Mouse (Mus musculus): Measurements from ENCODE around the gene Pnpla1. TPM values are rescaled to one million over a fixed set of nuclear protein-coding genes. Genes with fewer than 3 reads are reported as not detected.
"Not testable (repeated sequence)": the region's sequence is repeated elsewhere in the genome, so short reads cannot be mapped to it uniquely, and the experiment has no call there.

Pnpla1 gene
- polyA plus RNA-seq (2016; fragmentation: Nextera tagmentation; extraction: Ambion mirVana) = not detected in 2 replicates

DNA sequence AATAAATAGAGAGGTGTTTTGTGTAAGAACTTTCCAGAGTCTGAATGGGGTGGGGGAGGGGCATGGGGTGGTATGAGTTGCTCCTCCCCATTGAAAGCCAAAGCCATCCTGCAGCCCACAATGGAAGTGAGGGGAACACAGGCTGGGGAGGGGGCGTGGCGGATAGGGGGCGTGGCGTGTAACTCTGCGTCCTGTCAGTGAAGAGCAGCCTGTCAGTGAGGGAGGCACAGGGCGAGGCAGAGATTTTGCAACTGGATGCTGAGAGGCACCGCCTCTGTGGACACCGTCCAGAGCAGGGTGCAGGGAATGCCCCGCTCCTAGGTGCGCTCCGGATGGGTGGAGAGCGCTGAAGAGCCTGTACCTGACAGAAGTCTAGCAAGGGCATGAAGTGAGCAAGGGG is at the start of gene Pnpla1:
Gene Pnpla1 (plus strand): TSS at position 207 of the 400 bp plus-strand sequence.
- WGBS = 23% methylated on average over 12 of the region's 12 CpGs
- no peak for ATAC-seq (ENCODE audit: low FRiP score)

DNA sequence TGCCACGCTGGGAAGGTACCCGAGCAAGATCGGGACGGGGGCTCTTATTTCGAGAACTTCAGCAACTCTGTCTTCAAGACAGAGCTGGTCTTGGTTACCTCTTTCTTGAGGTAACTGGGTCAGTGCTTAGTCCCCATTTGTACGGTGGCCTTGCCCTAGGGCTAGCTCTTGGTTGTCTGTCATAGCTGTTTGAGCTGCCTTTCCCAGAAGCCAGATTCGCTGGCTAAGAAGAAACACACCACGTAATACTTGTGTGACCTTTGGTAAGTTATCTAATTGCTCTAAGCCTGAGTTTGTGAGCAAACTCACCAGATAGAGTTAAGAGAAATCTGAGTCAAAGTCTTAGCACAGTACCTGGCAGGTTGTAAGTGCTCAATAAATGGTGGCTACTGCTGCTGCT is 49.5 kb upstream of the Pnpla1 start:
- Histone ChIP-seq H3K9me3 (replicated peaks) (no peaks in the 10 kb centered on the region), H3K27ac (no peak overlapping the region)

More for the DNA sequence above, at the start of gene Pnpla1:
- H3K27ac ChIP-seq = no peak within 1 kb of the TSS
- no peak within 1 kb of the TSS for H3K4me3 ChIP-seq
- H3K9me3 ChIP-seq (replicated peaks) = peaks cover 12% of the 10 kb centered on the region
- no peak within 1 kb of the TSS for H3K4me2 ChIP-seq (replicated peaks)
- no peak within 1 kb of the TSS for H3K9ac ChIP-seq
- H3K36me3 ChIP-seq = no peaks in the 10 kb centered on the region
- no peaks in the 10 kb centered on the region for H3K27me3 ChIP-seq
- H3K4me1 ChIP-seq = no peaks in the 10 kb centered on the region

DNA sequence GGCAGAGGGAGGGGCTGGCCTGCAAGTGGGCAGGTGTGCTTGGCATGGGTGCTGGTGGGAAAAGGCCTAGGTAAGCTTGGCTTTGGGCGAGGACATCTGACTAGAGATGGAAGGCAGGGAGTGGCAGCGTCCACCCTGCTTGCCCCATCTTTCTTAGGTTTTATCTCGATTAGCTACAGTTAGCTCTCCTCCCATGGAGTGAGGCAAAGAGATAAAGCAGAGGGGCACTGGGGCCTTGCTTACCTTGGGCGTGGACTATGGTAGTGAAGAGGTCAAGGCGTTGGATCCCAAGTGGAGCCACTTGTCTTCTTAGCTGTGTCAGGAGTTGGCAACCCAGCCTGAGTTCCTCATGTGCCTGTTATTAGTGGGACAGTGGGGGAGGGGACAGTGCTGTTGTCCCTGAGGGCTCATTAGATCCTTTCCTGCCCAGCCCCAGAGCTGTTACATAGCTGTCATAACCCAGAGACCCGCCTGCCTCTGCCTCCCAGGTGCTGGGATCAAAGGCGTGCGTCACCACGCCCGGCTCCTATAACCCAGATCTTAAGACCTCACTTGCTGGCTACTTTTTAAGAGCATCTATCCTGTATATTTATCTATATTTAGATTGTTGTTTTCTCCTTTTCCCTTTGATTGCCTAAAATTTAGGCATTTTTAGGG is 48.9 kb upstream of the Pnpla1 start:
- Histone ChIP-seq H3K27me3 (no peaks in the 10 kb centered on the region), H3K9ac (no peak overlapping the region), H3K36me3 (peaks cover 73% of the 10 kb centered on the region), H3K4me2 (replicated peaks) (no peak overlapping the region), H3K4me3 (no peak overlapping the region), H3K27ac (no peak overlapping the region), H3K9me3 (replicated peaks) (no peaks in the 10 kb centered on the region), H3K4me1 (no peaks in the 10 kb centered on the region)
- ATAC-seq (ENCODE audit: low FRiP score) = no peak
- 93% methylated on average over 10 of the region's 10 CpGs for WGBS

More for the DNA sequence above, 49.5 kb upstream of the Pnpla1 start:
- Histone ChIP-seq H3K27me3 (no peaks in the 10 kb centered on the region), H3K4me2 (replicated peaks) (no peak overlapping the region), H3K9ac (no peak overlapping the region), H3K36me3 (peaks cover 69% of the 10 kb centered on the region), H3K4me1 (no peaks in the 10 kb centered on the region), H3K4me3 (no peak overlapping the region)
- ATAC-seq (ENCODE audit: low FRiP score) = no peak
- 96% methylated on average over 8 of the region's 8 CpGs for WGBS

DNA sequence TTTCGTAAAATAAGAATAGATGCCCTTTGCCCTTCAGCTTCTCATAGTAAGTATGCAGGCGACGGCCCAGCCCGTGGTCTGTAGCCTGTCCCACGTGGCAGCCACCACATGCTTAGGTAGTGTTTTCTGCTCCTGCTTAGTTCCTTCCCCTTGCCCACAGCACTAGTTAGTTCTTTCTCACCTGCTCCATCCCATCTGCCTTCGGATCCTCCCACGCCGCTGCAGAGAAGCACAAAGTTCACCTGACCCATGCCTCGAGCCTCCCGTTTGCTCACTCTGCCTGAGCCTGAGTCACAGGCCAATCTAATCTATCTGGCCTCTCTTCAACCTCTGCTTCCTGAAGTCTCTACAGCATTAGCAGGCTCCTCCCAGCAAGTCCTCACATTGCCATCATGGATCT is 45.9 kb upstream of the Pnpla1 start:
- no peak overlapping the region for H3K9ac ChIP-seq
- H3K36me3 ChIP-seq = peaks cover 81% of the 10 kb centered on the region
- H3K4me3 ChIP-seq = no peak overlapping the region
- no peak overlapping the region for H3K4me2 ChIP-seq (replicated peaks)
- H3K9me3 ChIP-seq (replicated peaks) = no peaks in the 10 kb centered on the region
- no peak overlapping the region for H3K27ac ChIP-seq
- no peaks in the 10 kb centered on the region for H3K27me3 ChIP-seq
- 96% methylated on average over 10 of the region's 10 CpGs for WGBS
- ATAC-seq (ENCODE audit: low FRiP score) = no peak
- no peaks in the 10 kb centered on the region for H3K4me1 ChIP-seq

DNA sequence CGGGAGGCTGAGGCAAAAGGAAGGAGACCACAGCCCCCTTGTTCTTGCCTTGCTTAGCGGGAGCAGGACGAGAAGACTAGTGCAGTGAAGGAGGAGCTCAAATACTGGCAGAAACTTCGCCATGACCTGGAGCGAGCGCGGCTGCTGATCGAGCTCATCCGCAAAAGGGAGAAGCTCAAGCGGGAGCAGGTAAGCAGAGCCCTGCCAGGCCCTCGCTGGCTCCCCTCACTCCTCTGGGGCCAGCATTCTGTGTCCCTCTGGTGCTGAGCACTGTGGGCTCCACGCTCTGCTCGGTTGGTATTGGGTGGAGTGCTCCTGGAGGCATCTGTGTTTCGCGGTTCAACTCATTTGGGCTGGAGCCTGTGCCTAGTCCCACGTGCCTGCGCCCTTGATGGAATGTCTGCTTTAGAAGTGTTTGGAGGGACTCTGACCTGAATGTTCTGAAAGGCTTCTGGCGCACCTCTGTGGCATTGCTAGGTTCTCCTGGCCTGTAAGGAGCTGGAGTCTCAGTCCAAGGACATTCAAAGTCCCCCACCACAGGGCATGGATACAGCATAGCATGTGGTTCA is 43.6 kb upstream of the Pnpla1 start:
- 92% methylated on average over 18 of the region's 18 CpGs for WGBS
- H3K4me3 ChIP-seq = no peak overlapping the region

DNA sequence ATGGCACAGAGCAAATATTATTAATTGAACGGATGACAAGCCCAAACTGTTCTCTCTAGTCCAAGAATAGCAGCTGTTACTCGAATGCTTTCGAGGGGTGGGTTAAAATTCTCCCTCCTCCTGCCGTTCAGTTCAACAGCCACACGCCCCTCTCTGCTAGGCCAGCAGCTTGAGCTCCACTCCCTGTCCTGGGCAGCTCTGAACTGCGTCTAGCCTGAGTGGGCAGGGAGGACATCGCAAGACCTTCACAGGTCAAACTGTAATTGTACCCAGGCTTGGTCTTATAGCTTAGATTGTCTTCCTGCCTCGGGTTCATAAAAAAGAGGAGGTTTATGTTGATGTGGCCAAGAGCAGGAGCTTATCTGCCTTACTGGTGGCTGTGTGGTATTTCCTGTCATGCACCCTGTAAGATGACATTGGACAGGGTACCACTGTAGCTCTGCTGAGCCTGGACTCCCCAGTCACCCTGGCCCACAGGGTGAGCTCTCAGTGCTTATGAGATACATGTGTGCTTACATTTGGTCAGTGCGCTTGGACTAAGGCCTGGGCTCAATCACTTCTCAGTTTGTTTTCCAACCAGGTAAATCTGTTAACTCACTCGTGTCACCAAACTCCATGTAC is 42.7 kb upstream of the Pnpla1 start:
- peaks cover 84% of the 10 kb centered on the region for H3K36me3 ChIP-seq
- WGBS = 92% methylated on average over 10 of the region's 10 CpGs
- no peaks in the 10 kb centered on the region for H3K4me1 ChIP-seq

More for the DNA sequence above, 43.6 kb upstream of the Pnpla1 start:
- no peaks in the 10 kb centered on the region for H3K27me3 ChIP-seq
- H3K9me3 ChIP-seq (replicated peaks) = no peaks in the 10 kb centered on the region
- no peak overlapping the region for H3K4me2 ChIP-seq (replicated peaks)
- H3K4me1 ChIP-seq = no peaks in the 10 kb centered on the region
- H3K36me3 ChIP-seq = peaks cover 83% of the 10 kb centered on the region
- no peak for ATAC-seq (ENCODE audit: low FRiP score)
- H3K27ac ChIP-seq = no peak overlapping the region
- no peak overlapping the region for H3K9ac ChIP-seq

DNA sequence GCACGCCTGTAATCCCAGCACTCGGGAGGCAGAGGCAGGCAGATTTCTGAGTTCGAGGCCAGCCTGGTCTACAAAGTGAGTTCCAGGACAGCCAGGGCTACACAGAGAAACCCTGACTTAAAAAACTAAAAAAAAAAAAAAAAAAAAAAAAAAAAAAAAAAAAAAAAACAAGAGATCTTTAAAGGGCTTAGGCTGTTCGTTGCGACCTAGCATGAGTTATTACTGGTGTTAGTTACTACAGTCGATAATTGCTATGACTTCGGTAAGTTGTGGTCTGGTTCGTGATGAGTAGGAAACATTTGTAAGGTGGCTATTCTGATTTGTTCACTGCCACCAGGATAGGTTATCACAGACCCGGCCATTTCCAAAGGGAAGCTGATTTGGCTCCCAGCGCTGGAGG is 41.9 kb upstream of the Pnpla1 start:
- H3K36me3 ChIP-seq = peaks cover 84% of the 10 kb centered on the region
- H3K4me1 ChIP-seq = not testable (repeated sequence)
- 93% methylated on average over 10 of the region's 10 CpGs for WGBS

More for the DNA sequence above, 42.7 kb upstream of the Pnpla1 start:
- Histone ChIP-seq H3K4me2 (replicated peaks) (no peak overlapping the region), H3K9ac (no peak overlapping the region), H3K9me3 (replicated peaks) (no peaks in the 10 kb centered on the region), H3K27me3 (no peaks in the 10 kb centered on the region), H3K27ac (no peak overlapping the region), H3K4me3 (no peak overlapping the region)
- ATAC-seq (ENCODE audit: low FRiP score) = no peak

DNA sequence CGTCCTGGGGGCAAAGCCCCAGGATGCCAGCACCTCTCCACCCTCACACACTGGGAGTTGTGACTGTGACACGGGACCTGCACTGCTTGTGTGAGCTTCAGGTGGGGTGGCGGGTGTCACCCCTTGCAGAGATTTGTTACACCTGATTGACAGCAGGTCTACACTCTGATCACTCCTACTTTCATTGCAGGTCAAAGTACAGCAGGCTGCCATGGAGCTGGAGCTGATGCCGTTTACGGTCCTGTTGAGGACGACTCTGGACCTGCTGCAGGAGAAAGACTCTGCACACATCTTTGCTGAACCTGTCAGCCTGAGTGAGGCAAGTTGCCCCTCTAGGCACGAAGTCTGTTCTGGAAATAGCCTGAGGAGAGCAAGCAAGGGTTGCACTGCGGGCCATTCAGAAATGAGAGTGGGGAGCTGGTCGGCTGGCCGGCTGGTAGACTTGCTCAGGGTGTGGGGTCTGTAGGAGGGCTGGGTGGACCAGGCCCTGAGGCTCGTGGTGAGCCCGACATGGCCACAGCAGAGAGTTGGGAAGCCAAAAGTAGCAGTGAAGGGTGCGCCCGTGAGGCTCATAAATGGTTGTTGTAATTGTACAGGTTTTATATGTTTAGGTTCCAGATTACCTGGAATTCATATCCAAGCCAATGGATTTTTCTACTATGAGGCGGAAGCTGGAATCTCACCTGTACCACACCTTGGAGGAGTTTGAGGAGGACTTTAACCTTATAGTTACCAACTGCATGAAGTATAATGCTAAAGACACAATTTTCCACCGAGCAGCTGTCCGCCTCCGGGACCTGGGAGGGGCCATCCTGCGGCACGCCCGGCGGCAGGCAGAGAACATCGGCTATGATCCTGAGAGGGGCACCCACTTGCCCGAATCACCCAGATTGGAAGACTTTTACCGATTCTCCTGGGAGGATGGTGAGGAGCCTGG is 41.1 kb upstream of the Pnpla1 start:
- Histone ChIP-seq H3K4me3 (no peak overlapping the region), H3K36me3 (peaks cover 87% of the 10 kb centered on the region), H3K4me2 (replicated peaks) (no peak overlapping the region), H3K9me3 (replicated peaks) (no peaks in the 10 kb centered on the region), H3K27ac (no peak overlapping the region), H3K9ac (no peak overlapping the region), H3K4me1 (no peaks in the 10 kb centered on the region), H3K27me3 (no peaks in the 10 kb centered on the region)
- WGBS = 95% methylated on average over 25 of the region's 25 CpGs
- no peak for ATAC-seq (ENCODE audit: low FRiP score)

More for the DNA sequence above, 41.9 kb upstream of the Pnpla1 start:
- H3K4me3 ChIP-seq; H3K4me2 ChIP-seq (replicated peaks); H3K27me3 ChIP-seq; H3K27ac ChIP-seq; H3K9me3 ChIP-seq (replicated peaks); ATAC-seq (ENCODE audit: low FRiP score); H3K9ac ChIP-seq: not testable (repeated sequence)

DNA sequence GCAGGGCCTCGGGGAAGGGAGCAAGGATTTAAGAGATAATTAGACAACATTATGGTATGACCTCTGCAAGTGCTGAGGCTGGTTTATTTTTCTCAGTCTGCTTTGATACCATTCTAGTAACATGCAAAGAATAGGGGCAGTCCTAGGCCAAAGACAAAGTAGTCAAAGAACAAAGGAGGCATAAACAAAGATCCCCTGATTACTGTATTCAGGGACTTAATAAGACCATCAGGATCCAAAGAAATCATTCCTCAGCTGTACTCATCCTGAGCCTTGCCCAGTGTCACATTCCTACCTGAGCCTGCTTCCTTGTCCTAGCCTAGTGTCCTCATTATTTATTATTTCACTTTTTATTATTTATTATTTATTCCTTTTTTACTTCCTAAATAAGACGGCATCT is 38.0 kb upstream of the Pnpla1 start:
- peaks cover 96% of the 10 kb centered on the region for H3K36me3 ChIP-seq
- 87% methylated on average over 2 of the region's 2 CpGs for WGBS
- ATAC-seq (ENCODE audit: low FRiP score) = no peak
- no peaks in the 10 kb centered on the region for H3K9me3 ChIP-seq (replicated peaks)
- no peak overlapping the region for H3K4me3 ChIP-seq
- H3K4me2 ChIP-seq (replicated peaks) = no peak overlapping the region
- no peak overlapping the region for H3K9ac ChIP-seq
- H3K27me3 ChIP-seq = no peaks in the 10 kb centered on the region
- no peak overlapping the region for H3K27ac ChIP-seq
- no peaks in the 10 kb centered on the region for H3K4me1 ChIP-seq

DNA sequence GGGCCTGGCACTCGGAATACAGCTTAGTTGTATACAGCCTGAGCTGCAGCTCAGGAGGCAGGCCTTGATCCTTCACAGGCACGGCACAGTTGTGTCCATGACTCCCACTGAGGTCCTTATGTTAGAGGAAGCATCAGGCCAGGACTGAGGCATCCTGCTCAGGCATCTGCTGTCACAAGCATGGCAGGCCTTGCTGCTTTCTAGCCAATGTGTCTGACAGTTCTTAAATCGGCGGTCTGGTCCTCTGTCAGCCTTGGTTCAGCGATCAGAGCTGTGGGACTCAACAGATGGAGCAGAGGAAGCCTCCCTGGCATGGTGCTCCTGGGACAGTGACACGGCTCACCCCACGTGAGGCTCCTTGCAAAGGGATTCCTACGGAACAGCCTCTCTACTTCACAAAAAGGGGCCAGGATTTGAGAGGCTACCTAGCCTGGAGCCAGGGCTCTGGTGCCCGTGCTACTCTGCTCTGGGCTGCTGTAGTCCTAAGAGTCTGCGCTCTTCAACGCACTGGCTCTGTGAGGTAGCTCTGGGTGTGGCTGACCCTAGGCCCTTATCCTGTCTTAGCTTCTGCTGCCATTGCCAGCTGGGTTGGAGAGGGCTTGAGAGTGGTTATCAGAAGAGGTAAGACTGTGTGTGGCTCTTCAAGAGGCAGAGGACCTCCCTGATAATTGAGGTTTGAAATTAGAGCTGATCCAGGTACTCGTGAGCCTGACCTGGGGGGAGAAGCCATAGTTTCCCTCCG is 35.0 kb upstream of the Pnpla1 start:
- 91% methylated on average over 13 of the region's 13 CpGs for WGBS
- Histone ChIP-seq H3K36me3 (peaks cover 96% of the 10 kb centered on the region), H3K4me1 (no peaks in the 10 kb centered on the region), H3K4me2 (replicated peaks) (no peak overlapping the region), H3K9me3 (replicated peaks) (no peaks in the 10 kb centered on the region), H3K27me3 (no peaks in the 10 kb centered on the region), H3K9ac (no peak overlapping the region), H3K27ac (no peak overlapping the region), H3K4me3 (no peak overlapping the region)
- no peak for ATAC-seq (ENCODE audit: low FRiP score)

DNA sequence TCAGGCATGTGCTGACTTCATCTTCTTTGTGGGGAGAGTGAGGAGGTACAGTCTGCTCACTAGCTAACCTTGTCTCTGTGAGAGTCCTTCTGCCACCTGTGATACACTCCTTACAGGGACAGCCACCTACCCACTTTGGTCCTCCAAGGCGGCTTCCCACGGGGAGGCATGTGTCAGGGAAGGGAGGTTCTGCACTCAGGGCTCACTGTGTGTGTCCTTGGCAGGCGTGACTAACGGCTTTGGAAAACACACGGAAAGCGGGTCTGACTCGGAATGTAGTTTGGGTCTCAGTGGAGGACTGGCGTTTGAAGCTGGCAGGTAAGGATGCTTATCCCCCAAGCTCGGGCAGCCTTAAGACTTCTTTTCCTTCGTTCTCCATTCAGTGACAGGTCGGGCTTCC is 34.5 kb upstream of the Pnpla1 start:
- H3K4me1 ChIP-seq = no peaks in the 10 kb centered on the region
- H3K36me3 ChIP-seq = peaks cover 96% of the 10 kb centered on the region
- H3K27ac ChIP-seq = no peak overlapping the region
- H3K9me3 ChIP-seq (replicated peaks) = no peaks in the 10 kb centered on the region
- no peak overlapping the region for H3K4me2 ChIP-seq (replicated peaks)
- ATAC-seq (ENCODE audit: low FRiP score) = no peak
- no peak overlapping the region for H3K4me3 ChIP-seq
- no peak overlapping the region for H3K9ac ChIP-seq
- no peaks in the 10 kb centered on the region for H3K27me3 ChIP-seq
- 84% methylated on average over 11 of the region's 11 CpGs for WGBS

Measured in hindbrain, embryonic 12.5 days (tissue).